Mouse (Mus musculus) hindbrain, embryonic 13.5 days (tissue): ENCODE data around the gene 4931414P19Rik. TPM values are rescaled to one million over a fixed set of nuclear protein-coding genes. Genes with fewer than 3 reads are reported as not detected.

ENCODE experiments used
- ATAC-seq: fragments of 200-750 bp; cut with Nextera tagmentation; 2 replicates; pipeline ENCODE4 v1.8.0; 2017; ENCODE audit warnings: moderate TSS enrichment; ENCODE audit not compliant: low FRiP score
- H3K27ac ChIP-seq: fragments of 300-500 bp; sonication (generic); 2 replicates; pipeline ENCODE4 v1.5.1; 2015; ENCODE audit warnings: inconsistent platforms, mild to moderate bottlenecking, moderate library complexity
- H3K27me3 ChIP-seq: fragments of 300-500 bp; sonication (generic); 2 replicates; pipeline ENCODE4 v1.6.1; 2015; ENCODE audit warnings: mild to moderate bottlenecking, inconsistent platforms
- H3K36me3 ChIP-seq: fragments of 300-500 bp; sonication (generic); 2 replicates; pipeline ENCODE4 v1.6.1; 2015; ENCODE audit warnings: mild to moderate bottlenecking, inconsistent platforms
- H3K4me1 ChIP-seq: fragments of 300-500 bp; sonication (generic); replicated peaks from 2 replicates; pipeline ENCODE4 v1.6.1; 2015; ENCODE audit warnings: inconsistent platforms
- H3K4me2 ChIP-seq: fragments of 300-500 bp; sonication (generic); 2 replicates; pipeline ENCODE4 v1.6.1; 2015; ENCODE audit warnings: inconsistent platforms, mild to moderate bottlenecking, moderate library complexity
- H3K4me3 ChIP-seq: fragments of 300-500 bp; sonication (generic); 2 replicates; pipeline ENCODE4 v1.5.1; 2015; ENCODE audit warnings: mild to moderate bottlenecking, inconsistent platforms
- H3K9ac ChIP-seq: fragments of 300-500 bp; sonication (generic); 2 replicates; pipeline ENCODE4 v1.6.1; 2015; ENCODE audit warnings: mild to moderate bottlenecking, inconsistent platforms
- H3K9me3 ChIP-seq: fragments of 300-500 bp; sonication (generic); 2 replicates; pipeline ENCODE4 v1.6.1; 2016; ENCODE audit warnings: inconsistent platforms
- WGBS: fragments of 180-500 bp; shearing (Covaris S2); methylation state at CpG from one replicate; pipeline ENCODE4 v1.1.7; 2015; 5-methylcytosine and 5-hydroxymethylcytosine counted together
- polyA plus RNA-seq: library from polyadenylated mRNA; unstranded; fragments of >200 nt; fragmentation: Nextera tagmentation; extraction: Ambion mirVana; gene quantifications from 2 replicates; pipeline ENCODE4 v1.2.1, GENCODE M21; 2015

4931414P19Rik gene
- polyA plus RNA-seq, 1 experiment from 2014 or later, result 7.6 TPM

DNA sequence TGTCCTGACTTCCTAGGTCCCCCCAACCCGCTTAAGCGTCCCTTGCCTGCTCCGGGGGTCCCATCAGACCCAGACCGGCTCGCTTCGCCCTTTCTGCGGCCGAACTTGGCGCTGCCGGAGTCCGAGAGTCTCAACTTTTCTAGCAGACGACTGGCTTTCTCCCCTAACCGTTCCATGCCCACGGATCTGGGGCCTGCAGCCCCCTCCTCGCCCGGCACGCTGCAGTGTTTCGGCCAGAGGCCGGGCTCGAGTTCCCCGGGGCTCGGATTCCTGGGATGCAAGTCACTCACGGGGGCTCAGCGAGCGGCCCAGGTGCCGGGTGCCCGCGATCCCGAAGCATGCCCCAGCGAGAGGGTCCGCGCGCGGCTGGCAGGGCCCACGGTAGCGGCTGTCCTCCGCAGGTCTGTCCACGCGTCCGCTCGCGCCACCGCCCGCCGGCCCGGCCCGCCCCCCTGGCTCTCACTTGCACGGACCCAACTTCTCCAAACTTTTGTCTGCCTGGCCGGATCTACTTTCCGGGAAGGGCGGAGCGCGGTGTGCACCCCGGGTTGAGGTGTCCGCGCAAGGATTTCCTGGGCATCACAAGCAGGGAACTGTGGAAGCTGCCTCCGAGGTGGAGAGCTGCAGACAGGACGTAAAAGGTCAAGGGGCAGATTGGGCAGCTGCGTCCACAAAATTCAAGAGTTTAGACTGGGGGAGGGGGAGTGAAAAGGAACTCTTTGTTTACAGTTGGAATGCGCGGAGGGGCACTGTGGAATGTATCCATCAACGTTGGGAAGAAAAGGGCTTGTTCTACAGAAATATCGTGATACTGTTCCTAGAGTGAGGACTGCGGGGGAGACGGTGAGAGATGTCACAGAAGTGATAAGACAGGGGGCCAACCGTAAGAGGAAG, 28.5 kb downstream of the 4931414P19Rik start, which contains the start of gene Ajuba:
TSS of gene Ajuba (minus strand) at position 470 of the 894 bp plus-strand sequence.
- ATAC-seq, result peak; percentile 58
- Histone ChIP-seq H3K4me1 (peaks cover 59% of the 10 kb centered on the region), H3K27me3 (peaks cover 59% of the 10 kb centered on the region), H3K36me3 (0 out of 2 replicates have a peak, but pooled peaks cover under 1% of the 10 kb centered on the region), H3K27ac (peak within 1 kb of the TSS; percentile 78), H3K9me3 (no peaks in the 10 kb centered on the region), H3K4me3 (peak within 1 kb of the TSS; percentile 58), H3K9ac (peak within 1 kb of the TSS; percentile 81), H3K4me2 (peak within 1 kb of the TSS; percentile 79)
- under 1% methylated on average over 66 of the region's 66 CpGs for WGBS

DNA sequence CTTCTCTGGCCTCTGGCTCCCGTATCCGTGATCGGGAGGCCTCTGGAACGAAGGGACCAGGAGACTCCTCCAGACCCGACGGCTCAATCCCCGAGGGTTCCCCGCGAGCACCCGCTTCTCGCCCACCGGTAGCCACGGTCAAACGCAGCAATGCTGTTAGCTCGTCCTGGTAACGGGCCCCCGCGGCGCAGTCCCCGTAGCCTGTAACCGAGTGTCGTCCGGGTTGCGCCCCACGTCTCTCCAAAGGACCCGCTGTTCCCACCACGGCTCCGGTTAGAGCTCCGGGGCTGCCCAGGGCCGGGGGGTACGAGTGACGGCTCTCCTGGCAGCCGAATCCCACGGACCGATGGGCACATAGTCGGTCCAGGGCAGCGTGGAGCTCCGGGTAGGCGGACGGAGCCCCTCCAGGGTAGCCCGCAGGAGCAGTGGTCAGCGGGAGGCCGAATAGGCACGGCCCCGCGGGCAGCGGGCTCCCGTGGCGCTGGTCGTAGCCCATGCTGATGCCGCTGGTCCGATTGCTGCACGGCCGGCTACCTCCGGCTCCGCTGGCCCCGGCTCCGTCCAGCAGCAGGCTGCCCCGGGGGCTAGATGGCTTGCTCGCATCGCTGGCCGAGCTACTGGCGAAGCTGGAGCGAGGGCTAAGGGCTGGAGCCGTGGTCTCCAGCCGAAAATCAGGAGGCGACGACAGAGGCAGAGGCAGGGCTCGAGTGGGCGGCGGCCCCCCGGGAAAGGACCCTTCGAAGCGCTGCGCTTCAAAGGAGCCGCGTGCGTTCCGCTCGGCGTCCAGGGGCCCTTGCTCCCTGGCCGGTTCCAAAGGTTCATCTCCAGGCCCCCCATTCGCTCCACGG, 29.3 kb downstream of the 4931414P19Rik start:
- Histone ChIP-seq H3K9me3 (no peaks in the 10 kb centered on the region), H3K36me3 (no peaks in the 10 kb centered on the region), H3K27ac (peak overlapping the region; percentile 78), H3K4me3 (peak overlapping the region; percentile 58), H3K9ac (peak overlapping the region; percentile 81), H3K4me1 (peaks cover 64% of the 10 kb centered on the region), H3K4me2 (peak overlapping the region; percentile 79), H3K27me3 (peaks cover 59% of the 10 kb centered on the region)
- ATAC-seq, result peak; percentile 5; the same call in 1 of the 2 replicates
- under 1% methylated on average over 78 of the region's 84 CpGs for WGBS

DNA sequence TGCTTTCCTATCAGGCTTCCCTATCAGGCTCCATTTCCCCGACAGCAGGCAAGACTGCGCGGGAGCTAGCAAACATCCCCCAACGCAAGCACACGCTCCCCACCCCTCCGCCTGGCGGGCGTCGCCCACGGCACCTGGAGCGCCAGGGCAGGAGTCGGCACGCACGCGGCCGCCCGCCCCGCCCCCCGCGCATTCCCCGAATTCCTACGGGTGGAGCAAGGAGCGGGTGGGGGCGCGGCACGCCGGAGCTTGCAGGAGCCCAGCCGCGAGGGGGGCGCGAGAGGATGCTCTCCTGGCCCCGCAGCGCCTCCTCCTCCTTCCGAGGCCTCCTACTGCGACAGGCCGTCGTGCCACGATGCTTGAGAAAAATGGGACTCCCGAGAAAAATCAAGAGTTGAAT, 30.2 kb downstream of the 4931414P19Rik start:
- Histone ChIP-seq H3K4me2 (peak overlapping the region; percentile 79), H3K9ac (peak overlapping the region; percentile 81), H3K4me3 (peak overlapping the region; percentile 58), H3K4me1 (peaks cover 64% of the 10 kb centered on the region), H3K36me3 (no peaks in the 10 kb centered on the region), H3K9me3 (no peaks in the 10 kb centered on the region), H3K27ac (peak overlapping the region; percentile 8; the same call in 1 of the 2 replicates), H3K27me3 (peaks cover 59% of the 10 kb centered on the region)
- under 1% methylated on average over 39 of the region's 39 CpGs for WGBS
- ATAC-seq, result no peak

DNA sequence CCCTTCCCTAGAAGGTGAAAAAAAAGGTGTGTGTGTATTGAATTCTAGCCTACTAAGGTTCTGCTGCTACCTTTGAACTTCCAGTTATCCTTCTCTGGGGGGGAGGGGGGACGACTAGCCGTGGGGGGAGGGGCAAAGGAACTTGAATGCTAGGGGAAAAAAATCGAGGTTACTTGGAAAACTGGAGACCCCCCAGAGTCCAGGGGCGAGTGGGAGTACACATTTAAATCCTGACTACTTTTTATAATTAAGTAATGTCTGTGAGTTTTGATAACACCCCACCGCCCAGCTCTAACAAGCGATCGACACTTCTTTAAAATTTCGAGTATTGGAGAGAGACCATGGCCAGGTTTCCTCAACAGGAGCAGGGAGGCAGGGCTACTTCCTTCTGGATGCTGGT, 30.8 kb downstream of the 4931414P19Rik start:
- ATAC-seq, result no peak
- Histone ChIP-seq H3K9me3 (no peaks in the 10 kb centered on the region), H3K4me1 (peaks cover 66% of the 10 kb centered on the region), H3K4me2 (peak overlapping the region; percentile 79), H3K4me3 (peak overlapping the region; percentile 58), H3K27ac (0 out of 2 replicates have a peak overlapping the region, but pooled peaks have one; percentile 8), H3K27me3 (peaks cover 59% of the 10 kb centered on the region), H3K9ac (peak overlapping the region; percentile 81), H3K36me3 (no peaks in the 10 kb centered on the region)
- WGBS, result 5% methylated on average over 8 of the region's 8 CpGs

DNA sequence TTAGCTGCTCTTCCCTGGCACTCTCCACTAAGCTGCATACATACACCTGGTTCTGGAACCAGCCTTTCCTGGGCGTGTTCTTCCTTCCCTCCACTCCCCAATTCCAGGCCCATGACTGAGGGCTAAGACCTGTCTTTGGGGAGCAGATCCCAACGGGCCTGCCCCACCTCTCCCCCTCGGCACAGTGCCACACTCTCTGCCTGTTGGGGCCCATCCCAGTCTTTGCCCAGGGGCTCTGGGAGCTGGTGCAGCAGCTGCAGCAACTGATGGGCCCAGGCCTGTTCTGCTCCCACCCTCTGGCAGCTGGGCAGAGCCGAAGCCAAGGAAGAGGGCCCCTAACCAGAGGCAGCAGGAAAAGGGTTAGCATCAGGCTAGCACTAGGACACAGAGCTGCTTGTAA, 31.5 kb downstream of the 4931414P19Rik start:
- Histone ChIP-seq H3K9ac (peak overlapping the region; percentile 58), H3K9me3 (no peaks in the 10 kb centered on the region), H3K4me1 (peaks cover 74% of the 10 kb centered on the region), H3K27me3 (peaks cover 59% of the 10 kb centered on the region), H3K4me2 (peak overlapping the region; percentile 79), H3K4me3 (peak overlapping the region; percentile 58), H3K36me3 (no peaks in the 10 kb centered on the region), H3K27ac (peak overlapping the region; percentile 66)
- WGBS, result 14% methylated on average over 4 of the region's 4 CpGs
- ATAC-seq, result peak; percentile 14; the same call in 1 of the 2 replicates

DNA sequence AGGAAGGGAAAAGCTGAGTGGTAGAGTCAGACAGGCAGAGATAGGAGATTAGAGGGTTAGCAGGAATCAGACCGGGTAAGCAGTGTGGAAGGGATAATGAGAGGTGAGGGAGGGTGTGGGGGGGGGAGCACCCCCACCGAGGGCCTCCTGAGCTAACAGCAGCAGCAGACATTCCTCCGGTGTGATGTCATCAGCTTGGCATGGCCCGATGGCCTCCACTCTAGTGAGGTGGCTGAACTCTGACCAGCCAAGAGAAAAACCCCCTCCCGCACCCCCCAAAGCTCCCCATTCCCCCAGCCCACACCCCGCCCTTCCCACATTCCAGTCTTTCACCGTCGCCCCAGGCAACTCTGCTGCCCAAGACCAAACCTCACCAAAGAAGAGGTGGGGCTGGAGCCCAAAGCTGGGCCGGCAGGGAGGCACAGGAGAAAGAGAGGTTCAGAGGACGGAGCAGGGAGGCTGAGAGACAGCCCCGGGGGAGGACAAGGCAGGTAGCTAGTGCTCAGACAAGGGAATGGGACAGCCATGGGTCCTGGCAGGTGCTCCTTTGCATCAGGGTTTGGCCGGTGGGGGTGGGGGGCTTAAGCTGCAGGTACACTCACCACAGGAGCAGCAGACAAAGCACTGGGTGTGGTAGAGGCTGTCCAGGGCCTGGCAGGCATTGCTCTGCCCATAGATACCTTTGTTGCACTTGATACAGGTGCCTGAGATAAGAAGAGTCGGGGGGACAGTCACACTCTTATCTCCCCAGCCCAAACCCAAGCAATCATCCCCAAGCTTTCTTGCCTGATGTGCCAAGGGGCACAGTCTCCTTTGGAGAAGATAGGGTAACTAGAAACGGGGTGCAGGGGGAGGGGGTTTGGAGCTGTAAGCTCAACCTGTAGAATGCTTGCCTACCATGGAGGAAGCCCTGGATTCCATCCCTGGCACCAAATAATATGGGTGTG, 32.7 kb downstream of the 4931414P19Rik start:
- 7% methylated on average over 14 of the region's 14 CpGs for WGBS

DNA sequence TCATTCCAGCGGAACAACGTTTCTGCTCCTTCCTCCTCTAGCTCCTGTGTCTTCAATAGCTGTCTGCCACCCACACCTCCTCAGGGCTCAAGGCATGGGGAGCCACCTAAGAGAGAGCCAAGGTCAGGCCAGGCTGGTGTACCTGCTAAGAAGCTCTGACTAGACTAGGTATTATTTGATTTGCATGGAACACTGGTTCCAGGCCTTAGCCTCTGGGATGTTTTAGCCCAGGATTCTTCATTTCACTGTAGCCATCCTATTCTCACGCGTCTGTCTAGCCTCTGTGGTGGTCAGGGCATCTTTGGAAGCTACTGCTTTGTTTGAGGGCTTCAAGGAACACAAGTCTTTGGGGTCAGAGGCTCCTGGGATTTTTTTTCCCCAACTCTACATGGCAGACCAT, 33.7 kb downstream of the 4931414P19Rik start:
- Histone ChIP-seq H3K4me2 (0 out of 2 replicates have a peak overlapping the region, but pooled peaks have one; percentile 2), H3K9ac (no peak overlapping the region), H3K4me1 (peaks cover 61% of the 10 kb centered on the region), H3K36me3 (peaks cover 5% of the 10 kb centered on the region; the same call in 1 of the 2 replicates), H3K9me3 (no peaks in the 10 kb centered on the region), H3K27me3 (peaks cover 42% of the 10 kb centered on the region), H3K27ac (peak overlapping the region; percentile 69; the same call in 1 of the 2 replicates), H3K4me3 (no peak overlapping the region)
- ATAC-seq, result no peak
- WGBS, result 43% methylated on average over 4 of the region's 4 CpGs

More for the DNA sequence above, 32.7 kb downstream of the 4931414P19Rik start:
- H3K27ac ChIP-seq, result peak overlapping the region; percentile 78
- H3K4me2 ChIP-seq, result peak overlapping the region; percentile 79
- no peaks in the 10 kb centered on the region for H3K9me3 ChIP-seq
- H3K36me3 ChIP-seq, result peaks cover 3% of the 10 kb centered on the region; the same call in 1 of the 2 replicates
- peaks cover 51% of the 10 kb centered on the region for H3K27me3 ChIP-seq
- H3K9ac ChIP-seq, result peak overlapping the region; percentile 53
- H3K4me3 ChIP-seq, result peak overlapping the region; percentile 58
- peak; percentile 7; the same call in 1 of the 2 replicates for ATAC-seq
- peaks cover 69% of the 10 kb centered on the region for H3K4me1 ChIP-seq

DNA sequence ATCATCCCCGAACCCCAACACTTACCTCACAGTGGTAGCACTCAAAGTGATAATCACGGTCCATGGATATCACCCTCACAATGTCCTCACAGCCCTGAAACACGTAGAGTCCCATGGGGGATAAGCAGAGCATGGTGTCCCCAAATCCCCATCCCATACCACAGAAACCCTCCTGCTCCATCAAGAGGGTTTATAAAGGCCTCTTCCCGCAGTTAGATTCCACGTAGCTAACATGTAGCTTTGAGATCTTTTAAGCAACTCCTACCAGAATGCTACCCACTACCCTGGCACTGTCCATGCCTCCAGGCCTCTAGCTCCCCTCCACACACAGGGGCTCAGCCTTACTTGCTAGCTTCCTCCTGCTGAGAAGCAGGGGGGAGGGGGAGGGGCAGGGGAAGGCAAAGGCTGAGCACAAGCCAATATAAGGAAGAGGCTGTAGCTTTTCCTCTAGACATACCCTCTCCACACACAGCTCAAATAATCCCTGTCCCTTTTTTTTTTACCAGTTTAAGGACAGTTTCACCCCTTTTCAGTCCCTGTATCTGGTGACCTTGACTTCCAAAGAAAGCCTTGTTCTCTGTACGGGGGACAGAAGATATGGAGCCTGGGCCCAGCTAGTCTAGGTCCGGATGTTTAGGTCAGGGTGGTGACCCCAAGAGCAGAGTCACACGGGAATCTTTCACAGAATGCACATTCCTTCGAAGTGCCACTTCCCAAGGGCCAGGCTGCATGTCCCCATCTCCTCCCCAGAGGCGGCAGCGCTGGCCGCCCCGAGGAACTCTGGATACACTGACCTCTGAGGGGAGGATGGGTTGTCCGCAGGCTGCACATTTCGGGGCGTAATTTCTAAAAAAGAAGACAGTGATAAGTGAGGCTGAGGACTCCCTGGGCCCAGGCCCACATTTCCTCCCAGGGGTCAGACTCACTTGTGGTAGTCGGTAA, 36.1 kb downstream of the 4931414P19Rik start:
- Histone ChIP-seq H3K27ac (no peak overlapping the region), H3K36me3 (peaks cover 5% of the 10 kb centered on the region; the same call in 1 of the 2 replicates), H3K27me3 (peaks cover 18% of the 10 kb centered on the region), H3K9me3 (no peaks in the 10 kb centered on the region), H3K9ac (0 out of 2 replicates have a peak overlapping the region, but pooled peaks have one; percentile 30), H3K4me2 (no peak overlapping the region), H3K4me1 (peaks cover 39% of the 10 kb centered on the region), H3K4me3 (no peak overlapping the region)
- WGBS, result 58% methylated on average over 17 of the region's 17 CpGs
- no peak for ATAC-seq

DNA sequence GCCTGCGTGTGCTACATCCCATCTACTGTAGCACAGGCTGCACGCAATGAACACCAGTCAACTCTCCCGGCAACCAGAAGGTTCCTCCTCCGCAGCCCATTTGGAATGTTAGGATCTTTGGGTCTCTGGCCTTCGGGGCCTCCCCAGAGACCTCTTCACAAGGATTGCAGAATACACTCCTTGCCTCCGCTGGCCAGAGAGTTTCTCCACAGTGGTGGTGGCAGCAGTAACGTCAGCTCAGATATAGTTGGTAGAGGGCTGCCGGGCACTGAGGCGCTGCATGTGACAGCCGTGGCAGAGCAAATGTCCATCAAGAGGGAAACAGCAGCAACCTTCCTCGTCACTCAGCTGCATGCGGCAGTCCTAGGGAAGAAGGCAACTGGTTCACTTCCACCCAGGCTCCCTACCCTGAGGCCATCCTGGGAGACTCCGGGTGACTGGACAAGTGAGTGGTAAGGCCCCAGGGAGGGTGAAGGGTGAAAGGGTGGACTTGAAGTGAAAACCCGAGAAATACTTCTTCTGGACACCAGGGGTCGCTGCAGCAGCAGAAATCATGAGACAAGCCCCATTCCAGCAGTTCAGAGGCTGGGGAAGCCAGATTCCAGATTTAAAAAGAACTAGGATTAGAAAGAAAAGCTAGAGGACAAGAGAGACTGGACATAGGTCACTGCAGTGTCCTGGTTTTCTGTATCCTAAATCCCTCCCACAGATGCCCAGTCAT, 36.9 kb downstream of the 4931414P19Rik start:
- no peak overlapping the region for H3K27ac ChIP-seq

More for the DNA sequence above, 36.9 kb downstream of the 4931414P19Rik start:
- H3K4me3 ChIP-seq, result no peak overlapping the region
- H3K36me3 ChIP-seq, result peaks cover 5% of the 10 kb centered on the region; the same call in 1 of the 2 replicates
- no peak overlapping the region for H3K9ac ChIP-seq
- peaks cover 9% of the 10 kb centered on the region for H3K27me3 ChIP-seq
- peaks cover 30% of the 10 kb centered on the region for H3K4me1 ChIP-seq
- ATAC-seq, result no peak; the same call in 1 of the 2 replicates
- no peaks in the 10 kb centered on the region for H3K9me3 ChIP-seq
- 77% methylated on average over 15 of the region's 15 CpGs for WGBS
- no peak overlapping the region for H3K4me2 ChIP-seq
